Mouse (Mus musculus) stomach, postnatal 0 days (tissue): ENCODE data around the gene Stim1.

Source experiments
- CTCF ChIP-seq: IDR thresholded peaks from 2 replicates; pipeline ENCODE4 v1.5.1; 2016; ENCODE audit warnings: antibody characterized with exemption, low read depth, mild to moderate bottlenecking, moderate library complexity
- EP300 ChIP-seq: optimal IDR thresholded peaks from 2 replicates; pipeline ENCODE3; 2016; ENCODE audit warnings: antibody characterized with exemption

GRCm38 (mm10) chr7:102333741-102334140 lies 66.1 kb downstream of the Stim1 start:
- TF ChIP-seq EP300 (no peak), CTCF (no peak)
